Mouse (Mus musculus) gastrocnemius, postnatal 14 days (tissue): ENCODE measurements at regions not wholly inside any gene's neighbourhood (a gene's known extent, or its start where the extent isn't known, plus 50 kb on each side); places are given as distances from the start of the nearest gene placed in this dataset.

Source experiments
- DNase-seq: peaks from one replicate; pipeline ENCODE4 v3.0.0; 2021; ENCODE audit warnings: mixed read lengths
- intact Hi-C: fragments of 180-260 bp; cut with DNase I; formaldehyde crosslinking; loops from one replicate; pipeline ENCODE4 v1.15.1; 2025; ENCODE audit warnings: low total_unique reads

- DNase-seq, result no peak
- intact Hi-C loops, result no loop called here
Observed at GRCm38 (mm10) chr15:26953818-26954385, 58.5 kb upstream of the Fbxl7 start.

GRCm38 (mm10) chr15:26958980-26959379 is 63.6 kb upstream of the Fbxl7 start:
- intact Hi-C loops, result no loop called here

GRCm38 (mm10) chr15:26968392-26969025 is 73.1 kb upstream of the Fbxl7 start:
- intact Hi-C loops, result no loop called here
- DNase-seq, result no peak

More at GRCm38 (mm10) chr15:26958980-26959379, 63.6 kb upstream of the Fbxl7 start:
- no peak for DNase-seq

GRCm38 (mm10) chr15:26970770-26971169 is 75.4 kb upstream of the Fbxl7 start:
- intact Hi-C loops, result no loop called here
- no peak for DNase-seq

GRCm38 (mm10) chr15:26993054-26993453 is 97.7 kb upstream of the Fbxl7 start:
- intact Hi-C loops, result no loop called here
- DNase-seq, result no peak

- no peak for DNase-seq
- intact Hi-C loops, result no loop called here
Observed at GRCm38 (mm10) chr15:27009069-27009468, 113.7 kb upstream of the Fbxl7 start.

GRCm38 (mm10) chr15:27013906-27014658 is 118.7 kb upstream of the Fbxl7 start:
- no peak for DNase-seq
- intact Hi-C loops, result no loop called here

GRCm38 (mm10) chr15:27014659-27014974 is 119.2 kb upstream of the Fbxl7 start:
- intact Hi-C loops, result no loop called here

GRCm38 (mm10) chr15:27020471-27020870 is 125.1 kb upstream of the Fbxl7 start:
- intact Hi-C loops, result no loop called here

More at GRCm38 (mm10) chr15:27014659-27014974, 119.2 kb upstream of the Fbxl7 start:
- no peak for DNase-seq

GRCm38 (mm10) chr15:27033261-27033660 is 137.9 kb upstream of the Fbxl7 start:
- DNase-seq, result no peak
- intact Hi-C loops, result no loop called here

More at GRCm38 (mm10) chr15:27020471-27020870, 125.1 kb upstream of the Fbxl7 start:
- no peak for DNase-seq

GRCm38 (mm10) chr15:27043788-27044187 is 148.4 kb upstream of the Fbxl7 start:
- intact Hi-C loops, result no loop called here
- DNase-seq, result no peak

GRCm38 (mm10) chr15:27050673-27051072 is 155.3 kb upstream of the Fbxl7 start:
- DNase-seq, result no peak
- intact Hi-C loops, result no loop called here

- no peak for DNase-seq
- intact Hi-C loops, result no loop called here
Observed at GRCm38 (mm10) chr15:27063456-27063855, 168.1 kb upstream of the Fbxl7 start.

GRCm38 (mm10) chr15:27063971-27064370 is 168.6 kb upstream of the Fbxl7 start:
- DNase-seq, result no peak
- intact Hi-C loops, result no loop called here

GRCm38 (mm10) chr15:27067691-27068090 is 172.3 kb upstream of the Fbxl7 start:
- no peak for DNase-seq
- intact Hi-C loops, result no loop called here

GRCm38 (mm10) chr15:27077926-27078325 is 182.5 kb upstream of the Fbxl7 start:
- DNase-seq, result no peak
- intact Hi-C loops, result no loop called here

GRCm38 (mm10) chr15:27082826-27083225 is 187.4 kb upstream of the Fbxl7 start:
- intact Hi-C loops, result no loop called here
- DNase-seq, result no peak

- intact Hi-C loops, result no loop called here
- no peak for DNase-seq
Observed at GRCm38 (mm10) chr15:27083596-27083995, 188.2 kb upstream of the Fbxl7 start.

GRCm38 (mm10) chr15:27089155-27089554 is 193.8 kb upstream of the Fbxl7 start:
- DNase-seq, result no peak
- intact Hi-C loops, result no loop called here

GRCm38 (mm10) chr15:27094102-27094501 is 198.7 kb upstream of the Fbxl7 start:
- no peak for DNase-seq
- intact Hi-C loops, result no loop called here

GRCm38 (mm10) chr15:27095231-27095630 is 199.9 kb upstream of the Fbxl7 start:
- DNase-seq, result no peak
- intact Hi-C loops, result no loop called here
